Mouse (Mus musculus) fat pad, adult 2 months (tissue): ENCODE results near the gene Gm49318.
"Not testable (repeated sequence)": the region's sequence is repeated elsewhere in the genome, so short reads cannot be mapped to it uniquely, and the experiment has no call there.

Experiments used
- DNase-seq: peaks from one replicate; pipeline ENCODE4 v3.0.0-alpha.2; 2011; ENCODE audit warnings: low read depth, low spot score; ENCODE audit errors: extremely low read depth

Gene Gm49318

GRCm38 (mm10) chr9:22070791-22071573 is at the start of gene Gm49318, which contains the start of gene Zfp653:
TSS of gene Gm49318 (minus strand) at chr9:22071259.
TSS of gene Zfp653 (minus strand) at chr9:22071376.
- DNase-seq, result peak; percentile 74

- DNase-seq, result no peak
Observed at GRCm38 (mm10) chr9:22119543-22119942, 48.5 kb upstream of the Gm49318 start.

GRCm38 (mm10) chr9:22117754-22118456 is 46.8 kb upstream of the Gm49318 start:
- peak; percentile 61 for DNase-seq

- peak; percentile 67 for DNase-seq
Observed at GRCm38 (mm10) chr9:22116740-22117426, 45.8 kb upstream of the Gm49318 start, which contains the start of gene Elof1. TSS of gene Elof1 (minus strand) at chr9:22117172.

GRCm38 (mm10) chr9:22116086-22116485 is 45.0 kb upstream of the Gm49318 start:
- no peak for DNase-seq

- no peak for DNase-seq
Observed at GRCm38 (mm10) chr9:22115635-22116034, 44.6 kb upstream of the Gm49318 start.

GRCm38 (mm10) chr9:22108194-22108593 is 37.1 kb upstream of the Gm49318 start:
- no peak for DNase-seq

GRCm38 (mm10) chr9:22099922-22100321 is 28.9 kb upstream of the Gm49318 start:
- DNase-seq, result no peak

GRCm38 (mm10) chr9:22098993-22099696 is 28.1 kb upstream of the Gm49318 start, which contains the start of gene Cnn1:
TSS of gene Cnn1 (plus strand) at chr9:22099216.
- no peak for DNase-seq

- no peak for DNase-seq
Observed at GRCm38 (mm10) chr9:22095854-22096307, 24.8 kb upstream of the Gm49318 start.

- no peak for DNase-seq
Observed at GRCm38 (mm10) chr9:22092746-22093145, 21.7 kb upstream of the Gm49318 start.

- no peak for DNase-seq
Observed at GRCm38 (mm10) chr9:22089986-22090385, 18.9 kb upstream of the Gm49318 start.

- DNase-seq, result no peak
Observed at GRCm38 (mm10) chr9:22089281-22089680, 18.2 kb upstream of the Gm49318 start.

GRCm38 (mm10) chr9:22087034-22087618 is 16.1 kb upstream of the Gm49318 start:
- DNase-seq, result no peak

GRCm38 (mm10) chr9:22086012-22086411 is 15.0 kb upstream of the Gm49318 start:
- DNase-seq, result no peak

GRCm38 (mm10) chr9:22085022-22085834 is 14.2 kb upstream of the Gm49318 start, which contains the start of gene Ecsit:
TSS of gene Ecsit (minus strand) at chr9:22085438.
- DNase-seq, result peak; percentile 76

GRCm38 (mm10) chr9:22084667-22085021 is 13.6 kb upstream of the Gm49318 start:
- no peak for DNase-seq

GRCm38 (mm10) chr9:22076223-22076622 is 5.2 kb upstream of the Gm49318 start:
- no peak for DNase-seq

GRCm38 (mm10) chr9:22075778-22076177 is 4.7 kb upstream of the Gm49318 start:
- not testable (repeated sequence) for DNase-seq
